Mouse (Mus musculus) forebrain, embryonic 11.5 days (tissue): ENCODE measurements around the gene Fhit. TPM values are rescaled to one million over a fixed set of nuclear protein-coding genes. Genes with fewer than 3 reads are reported as not detected.
A peak's percentile ranks its signal among the peaks of the same experiment; 100 is the strongest.
"Not testable (repeated sequence)": the region's sequence is repeated elsewhere in the genome, so short reads cannot be mapped to it uniquely, and the experiment has no call there.

ENCODE experiments used
- ATAC-seq: fragments of 200-750 bp; cut with Nextera tagmentation; replicated peaks from 2 replicates; pipeline ENCODE4 v1.8.0; 2017; ENCODE audit warnings: moderate TSS enrichment; ENCODE audit not compliant: low FRiP score
- DNase-seq: peaks from one replicate; pipeline ENCODE4 v3.0.0-alpha.2; 2017; ENCODE audit warnings: low spot score
- H3K27ac ChIP-seq: fragments of 300-500 bp; sonication (generic); 2 replicates; pipeline ENCODE4 v1.5.1; 2014; ENCODE audit warnings: low read depth, low read length
- H3K27me3 ChIP-seq: fragments of 300-500 bp; sonication (generic); 2 replicates; pipeline ENCODE4 v1.6.1; 2014; ENCODE audit warnings: mild to moderate bottlenecking, low read length, mixed read lengths; ENCODE audit not compliant: control insufficient read depth, insufficient read depth
- H3K36me3 ChIP-seq: fragments of 300-500 bp; sonication (generic); 2 replicates; pipeline ENCODE4 v1.6.1; 2014; ENCODE audit warnings: mild to moderate bottlenecking, low read length, moderate library complexity, mixed read lengths; ENCODE audit not compliant: control insufficient read depth, insufficient read depth
- H3K4me1 ChIP-seq: fragments of 300-500 bp; sonication (generic); replicated peaks from 2 replicates; pipeline ENCODE4 v1.6.1; 2014; ENCODE audit warnings: low read length, mixed read lengths; ENCODE audit not compliant: control insufficient read depth, insufficient read depth
- H3K4me2 ChIP-seq: fragments of 300-500 bp; sonication (generic); 2 replicates; pipeline ENCODE4 v1.6.1; 2014; ENCODE audit warnings: low read depth, mild to moderate bottlenecking, low read length, moderate library complexity, mixed read lengths; ENCODE audit not compliant: severe bottlenecking
- H3K4me3 ChIP-seq: fragments of 300-500 bp; sonication (generic); 2 replicates; pipeline ENCODE4 v1.5.1; 2014; ENCODE audit warnings: low read depth, low read length
- H3K9ac ChIP-seq: fragments of 300-500 bp; sonication (generic); 2 replicates; pipeline ENCODE4 v1.6.1; 2014; ENCODE audit warnings: low read length
- H3K9me3 ChIP-seq: fragments of 300-500 bp; sonication (generic); 2 replicates; pipeline ENCODE4 v1.6.1; 2016; ENCODE audit warnings: low read length, mixed read lengths; ENCODE audit not compliant: control insufficient read depth
- WGBS: fragments of 180-500 bp; shearing (Covaris S2); extraction: QIAGEN DNeasy Blood & Tissue Kit; methylation state at CpG from one replicate; pipeline ENCODE4 v1.1.7; 2014; 5-methylcytosine and 5-hydroxymethylcytosine counted together
- polyA plus RNA-seq: library from polyadenylated mRNA; unstranded; fragments of >200 nt; fragmentation: Nextera tagmentation; extraction: Ambion mirVana; gene quantifications from 2 replicates; pipeline ENCODE4 v1.2.1, GENCODE M21; 2014

Gene Fhit
- polyA plus RNA-seq, 1 experiment from 2014 or later = 2.2 TPM

DNA sequence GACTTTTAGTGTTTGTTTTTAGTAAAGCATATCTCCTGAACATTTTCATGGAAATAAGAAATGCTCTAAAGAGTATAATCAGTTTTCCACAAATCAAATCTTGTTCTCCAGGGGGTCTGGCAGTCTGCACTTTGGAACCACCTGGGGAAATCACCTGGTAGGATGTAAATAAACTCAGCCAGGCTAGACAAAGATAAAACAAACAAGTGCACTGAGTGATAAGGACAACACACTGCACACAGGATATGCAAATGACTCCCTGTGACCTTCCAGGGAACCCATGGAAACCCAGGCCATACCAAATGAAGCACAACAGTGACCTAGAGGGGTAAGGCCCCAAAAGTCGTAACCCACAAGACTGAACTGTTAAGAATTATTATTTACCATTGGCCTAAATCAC lies 364.2 kb downstream of the Fhit start:
- no peaks in the 10 kb centered on the region for H3K4me1 ChIP-seq
- H3K4me3 ChIP-seq = no peak overlapping the region
- no peak for DNase-seq
- H3K27ac ChIP-seq = no peak overlapping the region
- no peaks in the 10 kb centered on the region for H3K36me3 ChIP-seq
- H3K9me3 ChIP-seq = no peaks in the 10 kb centered on the region
- H3K4me2 ChIP-seq = no peak overlapping the region
- no peak for ATAC-seq
- no peaks in the 10 kb centered on the region for H3K27me3 ChIP-seq
- 83% methylated on average over 1 of the region's 1 CpGs for WGBS
- no peak overlapping the region for H3K9ac ChIP-seq

DNA sequence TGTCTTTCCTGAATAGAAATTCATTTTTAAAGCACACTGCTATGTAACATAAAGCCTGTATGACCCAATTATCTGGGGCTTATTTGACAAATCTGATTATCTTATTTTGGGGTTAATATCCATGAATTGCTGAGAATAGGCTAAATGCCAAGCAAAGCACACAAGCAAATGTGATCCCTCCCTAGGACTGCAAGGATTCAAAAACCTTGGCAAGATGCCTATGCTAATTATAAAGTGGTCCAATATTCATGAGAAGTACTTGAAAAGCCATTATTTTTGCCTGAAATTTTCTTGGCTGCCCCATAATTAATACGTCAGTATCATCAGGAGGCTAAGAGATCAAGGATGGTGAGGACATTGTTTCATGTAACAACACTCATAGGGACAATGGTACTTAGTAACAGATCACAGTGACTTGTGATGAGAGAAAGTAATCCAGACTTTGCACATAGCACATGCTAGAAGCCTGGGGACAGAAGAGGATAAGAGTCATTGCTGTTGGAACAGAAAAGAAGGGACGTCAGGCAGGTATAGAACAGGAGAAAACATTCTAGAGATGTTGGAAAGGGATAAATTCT lies 366.2 kb downstream of the Fhit start:
- Histone ChIP-seq H3K9me3 (no peaks in the 10 kb centered on the region), H3K27me3 (no peaks in the 10 kb centered on the region), H3K36me3 (no peaks in the 10 kb centered on the region), H3K9ac (no peak overlapping the region), H3K4me3 (no peak overlapping the region), H3K4me1 (no peaks in the 10 kb centered on the region), H3K4me2 (no peak overlapping the region), H3K27ac (no peak overlapping the region)
- DNase-seq (no peak), ATAC-seq (no peak; the same call in 1 of the 2 replicates)
- WGBS = 61% methylated on average over 2 of the region's 2 CpGs

DNA sequence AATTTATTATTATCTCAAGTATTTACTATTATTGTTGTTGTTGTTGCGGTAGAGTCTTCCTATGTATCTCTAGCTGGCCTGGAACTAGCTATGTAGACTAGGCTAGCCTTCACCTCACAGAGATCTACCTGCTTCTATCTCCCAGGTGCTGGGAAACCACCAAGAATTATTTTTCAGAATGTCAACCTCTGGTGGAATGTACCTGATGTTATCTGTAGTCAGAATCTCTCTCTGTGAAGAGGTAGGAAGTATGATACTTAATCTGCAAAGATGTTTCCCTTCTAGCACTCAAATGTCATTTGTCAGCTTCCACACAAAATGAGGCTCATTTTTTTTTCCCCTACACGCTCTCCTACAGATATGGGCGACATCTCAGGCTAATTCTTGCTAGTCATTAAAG lies 377.9 kb downstream of the Fhit start:
- H3K9ac ChIP-seq = no peak overlapping the region
- H3K36me3 ChIP-seq = no peaks in the 10 kb centered on the region
- no peak for DNase-seq
- no peak overlapping the region for H3K4me2 ChIP-seq
- no peak overlapping the region for H3K27ac ChIP-seq
- H3K27me3 ChIP-seq = no peaks in the 10 kb centered on the region
- no peak overlapping the region for H3K4me3 ChIP-seq
- no peaks in the 10 kb centered on the region for H3K4me1 ChIP-seq
- 98% methylated on average over 3 of the region's 3 CpGs for WGBS
- H3K9me3 ChIP-seq = no peaks in the 10 kb centered on the region
- ATAC-seq = no peak

DNA sequence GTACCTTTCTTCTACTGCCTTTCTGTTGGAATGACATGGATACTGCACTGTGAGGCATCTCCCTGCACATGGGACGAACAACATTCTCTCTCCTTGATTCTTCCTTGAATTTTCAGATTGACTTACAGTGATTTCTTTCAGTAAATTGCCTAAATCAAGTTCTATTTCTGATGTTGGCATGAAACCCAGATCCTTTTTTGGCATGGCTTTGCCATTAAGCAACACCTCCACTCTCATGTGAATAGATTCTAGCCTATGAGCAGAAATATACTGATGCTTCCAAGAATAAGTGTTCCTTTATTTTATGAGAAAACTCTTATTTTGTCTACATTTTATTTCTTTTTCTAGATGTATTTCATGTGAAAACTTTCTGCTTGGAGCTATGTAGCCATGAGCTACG lies 383.1 kb downstream of the Fhit start:
- Histone ChIP-seq H3K4me1 (no peaks in the 10 kb centered on the region), H3K4me3 (no peak overlapping the region), H3K9ac (no peak overlapping the region), H3K36me3 (no peaks in the 10 kb centered on the region), H3K27ac (no peak overlapping the region), H3K4me2 (no peak overlapping the region), H3K9me3 (no peaks in the 10 kb centered on the region), H3K27me3 (no peaks in the 10 kb centered on the region)
- DNase-seq (no peak), ATAC-seq (no peak)
- WGBS = 92% methylated on average over 2 of the region's 2 CpGs

DNA sequence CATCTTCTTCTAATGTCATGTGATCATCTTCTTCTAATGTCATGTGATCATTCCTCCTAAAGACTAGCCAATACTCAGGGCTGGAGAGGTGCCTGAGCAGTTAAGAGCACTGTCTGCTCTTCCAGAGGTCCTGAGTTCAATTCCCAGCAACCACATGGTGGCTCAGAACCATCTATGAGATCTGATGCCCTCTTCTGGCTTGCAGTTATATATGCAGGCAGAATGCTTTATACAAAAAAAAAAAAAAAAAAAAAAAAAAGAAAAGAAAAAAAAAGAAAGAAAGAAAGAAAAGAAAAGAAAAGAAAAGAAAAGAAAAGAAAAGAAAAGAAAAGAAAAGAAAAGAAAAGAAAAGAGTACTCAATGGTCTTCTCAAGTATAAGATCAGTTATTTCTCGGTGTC lies 407.0 kb downstream of the Fhit start:
- not testable (repeated sequence) for H3K4me3 ChIP-seq, H3K4me1 ChIP-seq, H3K27me3 ChIP-seq, H3K9ac ChIP-seq, H3K36me3 ChIP-seq, H3K9me3 ChIP-seq, ATAC-seq, H3K27ac ChIP-seq, DNase-seq, H3K4me2 ChIP-seq
- WGBS = 89% methylated on average over 1 of the region's 1 CpGs

DNA sequence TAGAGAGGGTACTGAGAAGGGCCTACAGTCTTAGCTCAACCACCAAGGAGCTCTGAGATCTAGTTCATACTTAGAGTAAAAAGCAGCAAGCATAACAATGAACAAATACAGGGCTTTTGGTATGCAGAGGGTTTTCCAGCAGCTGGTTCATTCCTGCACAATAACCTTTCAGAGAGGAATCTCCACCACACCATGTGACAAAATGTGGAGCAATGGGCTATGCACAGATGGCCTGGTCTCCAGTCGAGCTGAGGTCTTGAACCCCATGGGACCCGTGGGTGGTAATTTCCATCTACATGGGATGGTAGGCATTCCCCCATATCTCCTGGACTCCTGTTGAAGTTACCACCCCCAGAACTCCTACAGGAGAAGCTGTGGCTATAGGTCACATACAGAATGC lies 423.8 kb downstream of the Fhit start:
- WGBS = 78% methylated on average over 2 of the region's 2 CpGs
- H3K9me3 ChIP-seq = no peaks in the 10 kb centered on the region
- H3K4me1 ChIP-seq = no peaks in the 10 kb centered on the region
- no peak overlapping the region for H3K27ac ChIP-seq
- H3K36me3 ChIP-seq = no peaks in the 10 kb centered on the region
- H3K4me3 ChIP-seq = no peak overlapping the region
- no peak overlapping the region for H3K9ac ChIP-seq
- ATAC-seq (no peak), DNase-seq (no peak)
- no peak overlapping the region for H3K4me2 ChIP-seq
- H3K27me3 ChIP-seq = no peaks in the 10 kb centered on the region

DNA sequence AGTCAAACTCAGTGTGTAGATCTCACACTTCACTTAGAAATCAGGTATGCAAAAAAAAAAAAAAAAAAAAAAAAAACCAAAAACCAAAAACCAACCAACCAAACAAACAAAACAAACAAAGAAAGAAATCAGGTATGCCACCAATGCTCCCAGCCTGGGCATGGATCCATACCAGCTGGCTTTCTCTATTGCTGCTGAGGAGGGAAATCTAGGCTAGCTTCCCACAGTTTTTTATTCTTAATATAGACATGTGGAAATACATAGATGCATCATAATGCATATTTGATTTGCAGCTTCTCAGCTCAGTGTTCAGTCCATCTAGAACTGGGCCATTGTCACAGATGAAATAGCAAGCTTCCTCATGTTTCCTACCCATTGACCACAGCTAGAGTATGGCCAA lies 439.3 kb downstream of the Fhit start:
- no peak overlapping the region for H3K4me2 ChIP-seq
- no peak overlapping the region for H3K9ac ChIP-seq
- no peak for ATAC-seq
- H3K4me1 ChIP-seq = no peaks in the 10 kb centered on the region
- no peak overlapping the region for H3K27ac ChIP-seq
- DNase-seq = no peak
- H3K4me3 ChIP-seq = no peak overlapping the region
- H3K27me3 ChIP-seq = no peaks in the 10 kb centered on the region
- no peaks in the 10 kb centered on the region for H3K36me3 ChIP-seq
- H3K9me3 ChIP-seq = no peaks in the 10 kb centered on the region

DNA sequence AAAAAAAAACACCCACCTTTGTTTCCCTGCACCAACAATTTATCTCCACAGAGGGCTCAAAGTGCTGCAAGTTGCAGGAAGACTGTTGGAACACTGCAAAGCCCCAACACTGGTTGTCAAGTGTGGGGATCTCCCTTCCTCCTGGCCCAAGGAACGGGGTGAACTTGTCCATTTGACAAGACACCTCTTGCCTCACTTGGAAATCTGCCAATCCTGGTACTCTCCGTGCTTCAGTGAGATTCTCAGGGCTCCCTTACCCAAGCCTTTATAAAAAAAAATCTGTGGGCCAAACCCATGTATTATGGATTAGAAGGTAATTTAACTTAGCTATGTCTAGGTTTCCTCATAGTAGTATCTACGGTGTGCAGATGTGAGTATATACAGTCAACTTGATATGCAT lies 448.9 kb downstream of the Fhit start:
- Histone ChIP-seq H3K27me3 (no peaks in the 10 kb centered on the region), H3K9ac (no peak overlapping the region), H3K27ac (no peak overlapping the region), H3K4me3 (no peak overlapping the region), H3K4me1 (peaks cover 3% of the 10 kb centered on the region; the same call in 1 of the 2 replicates), H3K9me3 (no peaks in the 10 kb centered on the region), H3K4me2 (no peak overlapping the region), H3K36me3 (no peaks in the 10 kb centered on the region)
- DNase-seq (no peak), ATAC-seq (no peak)
- WGBS = 75% methylated on average over 3 of the region's 3 CpGs

DNA sequence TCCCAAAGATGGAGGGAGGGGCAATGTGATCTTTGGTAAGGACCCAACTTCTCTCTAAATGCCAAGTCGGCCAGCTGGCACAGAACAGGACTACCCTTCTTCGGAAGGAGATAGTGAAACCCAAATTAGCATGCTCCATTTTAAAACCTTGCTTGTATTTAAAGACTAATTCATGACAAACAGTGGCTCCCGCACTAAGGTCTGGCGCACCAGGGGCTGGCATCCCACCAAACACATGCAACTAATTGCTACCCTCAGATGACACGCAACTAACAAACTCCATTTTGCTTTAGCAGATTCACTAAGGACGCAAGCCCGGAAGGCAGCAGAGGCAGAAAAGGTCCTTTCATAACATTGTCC lies 449.3 kb downstream of the Fhit start:
- peak; percentile 52 for DNase-seq
- H3K27ac ChIP-seq = no peak overlapping the region
- H3K27me3 ChIP-seq = no peaks in the 10 kb centered on the region
- WGBS = 73% methylated on average over 7 of the region's 7 CpGs
- H3K4me2 ChIP-seq = no peak overlapping the region
- H3K4me1 ChIP-seq = peaks cover 3% of the 10 kb centered on the region; the same call in 1 of the 2 replicates
- no peaks in the 10 kb centered on the region for H3K36me3 ChIP-seq
- H3K4me3 ChIP-seq = no peak overlapping the region
- no peak overlapping the region for H3K9ac ChIP-seq
- no peaks in the 10 kb centered on the region for H3K9me3 ChIP-seq
- ATAC-seq = peak; percentile 32; the same call in 1 of the 2 replicates
